Mouse (Mus musculus) granulocyte monocyte progenitor cell, adult 5-6 weeks (primary cell): ENCODE data around the gene Otud1. TPM values are rescaled to one million over a fixed set of nuclear protein-coding genes. Genes with fewer than 3 reads are reported as not detected.

ENCODE experiments used
- ATAC-seq: replicated peaks from 2 replicates; pipeline ENCODE4 v1.8.0; 2016; ENCODE audit warnings: mild to moderate bottlenecking, moderate TSS enrichment, inconsistent platforms; ENCODE audit not compliant: poor library complexity, severe bottlenecking
- total RNA-seq, 2 experiments: library from RNA; stranded (forward) in 1 of 2; stranded (reverse) in 1 of 2; fragments of 200-712, 200-1000 nt in 1 of 2; fragments of >200 nt in 1 of 2; fragmentation: Nextera tagmentation in 1 of 2; gene quantifications; 2 replicates each; pipeline ENCODE4 v1.2.3; 2014 to 2017

Otud1 gene
- total RNA-seq, 2 experiments from 2014 or later: 3.7 to 7.0 TPM

GRCm38 (mm10) chr2:19665841-19666240, 8.3 kb downstream of the Otud1 start:
- peak; percentile 95 for ATAC-seq

- ATAC-seq: no peak
These were observed 13.5 kb downstream of the Otud1 start for GRCm38 (mm10) chr2:19670851-19671688.

GRCm38 (mm10) chr2:19682997-19683396, 25.4 kb downstream of the Otud1 start:
- ATAC-seq: peak; percentile 65

GRCm38 (mm10) chr2:19685489-19686147, 28.1 kb downstream of the Otud1 start:
- ATAC-seq: no peak

GRCm38 (mm10) chr2:19690094-19690493, 32.5 kb downstream of the Otud1 start:
- no peak for ATAC-seq

- no peak for ATAC-seq
These were observed 42.2 kb downstream of the Otud1 start for GRCm38 (mm10) chr2:19699573-19700295.

GRCm38 (mm10) chr2:19701386-19701785, 43.8 kb downstream of the Otud1 start:
- ATAC-seq: no peak

GRCm38 (mm10) chr2:19703020-19703613, 45.6 kb downstream of the Otud1 start:
- no peak for ATAC-seq

- no peak for ATAC-seq
These were observed 46.1 kb downstream of the Otud1 start for GRCm38 (mm10) chr2:19703670-19704069.

GRCm38 (mm10) chr2:19704272-19704671, 46.7 kb downstream of the Otud1 start:
- ATAC-seq: no peak

GRCm38 (mm10) chr2:19706886-19707285, 49.3 kb downstream of the Otud1 start:
- ATAC-seq: peak; percentile 100

Other genes starting within 250 kb of the Otud1 start
- gene Ptf1a, start 212.1 kb upstream of the Otud1 start, total RNA-seq (2014; fragmentation: Nextera tagmentation): not detected in 2 replicates
- gene Ptf1a, start 212.1 kb upstream of the Otud1 start, total RNA-seq (2017): not detected in 2 replicates
- gene 4921504E06Rik, start 103.8 kb upstream of the Otud1 start, total RNA-seq (2014; fragmentation: Nextera tagmentation): not detected in 2 replicates
- gene 4921504E06Rik, start 103.8 kb upstream of the Otud1 start, total RNA-seq (2017): not detected in 2 replicates